Mouse (Mus musculus) CH12.LX (cell line): Measurements from ENCODE around the gene Hoxb7. TPM values are rescaled to one million over a fixed set of nuclear protein-coding genes. Genes with fewer than 3 reads are reported as not detected.

Experiments
- DNase-seq: peaks from one replicate; pipeline ENCODE4 v3.0.0-alpha.2; 2013; ENCODE audit errors: extremely low read depth
- H3K27ac ChIP-seq: 2 replicates; pipeline ENCODE4 v1.5.1; 2012; ENCODE audit warnings: low read depth, mild to moderate bottlenecking, control low read depth, moderate library complexity; ENCODE audit not compliant: insufficient read depth
- H3K27me3 ChIP-seq: replicated peaks from 2 replicates; pipeline ENCODE3; 2012; ENCODE audit warnings: inconsistent platforms
- H3K36me3 ChIP-seq, 2 experiments: replicated peaks in 1 of 2; 2 replicates each; pipeline versions ENCODE3 to v1.6.1; 2012; ENCODE audit warnings: inconsistent platforms in 1 of 2, low read length in 1 of 2, mild to moderate bottlenecking in 1 of 2, mixed read lengths in 1 of 2, moderate library complexity in 1 of 2; ENCODE audit not compliant: control insufficient read depth in 1 of 2, insufficient read depth in 1 of 2
- H3K4me1 ChIP-seq, 2 experiments: 2 replicates each; pipeline ENCODE4 v1.6.1; 2012; ENCODE audit warnings: inconsistent platforms in 1 of 2, moderate library complexity in 1 of 2; ENCODE audit not compliant: insufficient read depth in 2 of 2, control insufficient read depth in 1 of 2
- H3K4me2 ChIP-seq: 2 replicates; pipeline ENCODE4 v1.6.1; 2012; ENCODE audit warnings: low read depth, mild to moderate bottlenecking, control low read depth; ENCODE audit not compliant: poor library complexity, insufficient read depth, severe bottlenecking
- H3K4me3 ChIP-seq, 3 experiments: fragments of 150-350 bp in 1 of 3; sonication (generic) in 1 of 3; replicated peaks in 1 of 3; 2 replicates each; pipeline versions ENCODE3 to v1.5.1; 2011 to 2012; ENCODE audit warnings: low read depth in 2 of 3, low read length in 2 of 3, mild to moderate bottlenecking in 2 of 3, moderate library complexity in 2 of 3, control low read depth in 1 of 3, improper control_type of control experiment in 1 of 3, inconsistent platforms in 1 of 3, mixed read lengths in 1 of 3; ENCODE audit not compliant: poor library complexity in 1 of 3
- H3K79me2 ChIP-seq: replicated peaks from 2 replicates; pipeline ENCODE4 v1.6.1; 2012; ENCODE audit warnings: mild to moderate bottlenecking, moderate library complexity; ENCODE audit not compliant: control insufficient read depth, poor library complexity, insufficient read depth, severe bottlenecking; ENCODE audit errors: extremely low read depth
- H3K9ac ChIP-seq: 2 replicates; pipeline ENCODE4 v1.6.1; 2012; ENCODE audit warnings: low read depth, mild to moderate bottlenecking, control low read depth, moderate library complexity; ENCODE audit not compliant: insufficient read depth
- H3K9me3 ChIP-seq: replicated peaks from 2 replicates; pipeline ENCODE3; 2012; ENCODE audit warnings: low read length, inconsistent platforms, mixed read lengths
- BHLHE40 ChIP-seq: IDR thresholded peaks from 2 replicates; pipeline ENCODE4 v1.6.1; 2011; ENCODE audit warnings: mild to moderate bottlenecking, low read depth, low read length, improper control_type of control experiment
- CHD1 ChIP-seq: IDR thresholded peaks from 2 replicates; pipeline ENCODE4 v1.6.1; 2012; ENCODE audit warnings: low read depth, low read length, improper control_type of control experiment, inconsistent platforms
- CHD2 ChIP-seq: IDR thresholded peaks from 2 replicates; pipeline ENCODE4 v1.6.1; 2011; ENCODE audit warnings: low read length, improper control_type of control experiment
- E2F4 ChIP-seq: IDR thresholded peaks from 2 replicates; pipeline ENCODE4 v1.6.1; 2011; ENCODE audit warnings: low read depth, low read length, improper control_type of control experiment; ENCODE audit not compliant: insufficient replicate concordance
- ETS1 ChIP-seq: conservative IDR thresholded peaks from 2 replicates; pipeline ENCODE4 v1.6.1; 2012; ENCODE audit warnings: low read depth, mild to moderate bottlenecking, inconsistent platforms, low read length, improper control_type of control experiment, moderate library complexity
- GABPA ChIP-seq: IDR thresholded peaks from 2 replicates; pipeline ENCODE4 v1.6.1; 2012; ENCODE audit warnings: low read depth, low read length, improper control_type of control experiment, inconsistent platforms; ENCODE audit not compliant: insufficient replicate concordance
- IRF4 ChIP-seq: IDR thresholded peaks from 2 replicates; pipeline ENCODE4 v1.6.1; 2014; ENCODE audit warnings: low read depth, mild to moderate bottlenecking, inconsistent platforms, low read length, improper control_type of control experiment
- JUN ChIP-seq: IDR thresholded peaks from 2 replicates; pipeline ENCODE4 v1.6.1; 2011; ENCODE audit warnings: low read depth, mild to moderate bottlenecking, low read length, improper control_type of control experiment, moderate library complexity; ENCODE audit not compliant: insufficient read depth
- JUND ChIP-seq: conservative IDR thresholded peaks from 2 replicates; pipeline ENCODE4 v1.6.1; 2011; ENCODE audit warnings: low read depth, low read length, improper control_type of control experiment
- MAZ ChIP-seq: IDR thresholded peaks from 2 replicates; pipeline ENCODE4 v1.6.1; 2012; ENCODE audit warnings: low read depth, mild to moderate bottlenecking, inconsistent platforms, low read length, improper control_type of control experiment, moderate library complexity
- MEF2A ChIP-seq: IDR thresholded peaks from 2 replicates; pipeline ENCODE4 v1.6.1; 2014; ENCODE audit warnings: low read depth, mild to moderate bottlenecking, inconsistent platforms, low read length, improper control_type of control experiment, borderline replicate concordance
- MXI1 ChIP-seq: IDR thresholded peaks from 2 replicates; pipeline ENCODE4 v1.6.1; 2011; ENCODE audit warnings: mild to moderate bottlenecking, low read depth, low read length, improper control_type of control experiment
- NRF1 ChIP-seq: IDR thresholded peaks from 2 replicates; pipeline ENCODE4 v1.6.1; 2014; ENCODE audit warnings: low read depth, mild to moderate bottlenecking, inconsistent platforms, low read length, improper control_type of control experiment, moderate library complexity
- PAX5 ChIP-seq: IDR thresholded peaks from 2 replicates; pipeline ENCODE4 v1.6.1; 2012; ENCODE audit warnings: low read length, inconsistent platforms, mixed read lengths
- POLR2A ChIP-seq: IDR thresholded peaks from 2 replicates; pipeline ENCODE4 v1.6.1; 2011; ENCODE audit warnings: low read depth, mild to moderate bottlenecking, improper control_type of control experiment, low read length
- RCOR1 ChIP-seq: conservative IDR thresholded peaks from 2 replicates; pipeline ENCODE4 v1.6.1; 2012; ENCODE audit warnings: low read depth, mild to moderate bottlenecking, inconsistent platforms, low read length, improper control_type of control experiment
- TBP ChIP-seq: conservative IDR thresholded peaks from 2 replicates; pipeline ENCODE4 v1.6.1; 2011; ENCODE audit warnings: low read depth, low read length, improper control_type of control experiment
- USF1 ChIP-seq: IDR thresholded peaks from 2 replicates; pipeline ENCODE4 v1.6.1; 2014; ENCODE audit warnings: low read depth, mild to moderate bottlenecking, inconsistent platforms, low read length, improper control_type of control experiment
- ZKSCAN1 ChIP-seq: IDR thresholded peaks from 2 replicates; pipeline ENCODE4 v1.6.1; 2012; ENCODE audit warnings: low read depth, inconsistent platforms, low read length, improper control_type of control experiment, borderline replicate concordance
- ZMIZ1 ChIP-seq: IDR thresholded peaks from 2 replicates; pipeline ENCODE4 v1.6.1; 2012; ENCODE audit warnings: low read depth, mild to moderate bottlenecking, inconsistent platforms, low read length, improper control_type of control experiment
- dilution Hi-C: fragments of 300-500 bp; cut with MboI; formaldehyde crosslinking; loops from 2 replicates; pipeline ENCODE4 v1.14.3; 2020; ENCODE audit warnings: low sequenced_read_pairs; ENCODE audit not compliant: extremely low pct_unique_long_range_greater_than_20kb, extremely low pct_ligation_motif_present
- in situ Hi-C: fragments of 300-500 bp; cut with MboI; formaldehyde crosslinking; loops from 3 replicates; pipeline ENCODE4 v1.14.3; 2019; ENCODE audit warnings: low sequenced_read_pairs, low pct_ligation_motif_present, low pct_unique_long_range_greater_than_20kb, mixed read lengths
- polyA plus RNA-seq: library from polyadenylated mRNA; unstranded; fragments of >175 nt; gene quantifications from 2 replicates; pipeline ENCODE4 v1.2.1, GENCODE M21; 2012; ENCODE audit warnings: low read depth; ENCODE audit not compliant: insufficient read length
- total RNA-seq, 2 experiments: library from RNA; depleted of rRNA; stranded (reverse); fragments of 300-350 nt in 1 of 2; fragments of >200 nt in 1 of 2; gene quantifications; 2 replicates each; pipeline ENCODE4 v1.2.3; 2012 to 2014

Hoxb7 gene
- total and polyA plus RNA-seq, 3 experiments = not detected

DNA sequence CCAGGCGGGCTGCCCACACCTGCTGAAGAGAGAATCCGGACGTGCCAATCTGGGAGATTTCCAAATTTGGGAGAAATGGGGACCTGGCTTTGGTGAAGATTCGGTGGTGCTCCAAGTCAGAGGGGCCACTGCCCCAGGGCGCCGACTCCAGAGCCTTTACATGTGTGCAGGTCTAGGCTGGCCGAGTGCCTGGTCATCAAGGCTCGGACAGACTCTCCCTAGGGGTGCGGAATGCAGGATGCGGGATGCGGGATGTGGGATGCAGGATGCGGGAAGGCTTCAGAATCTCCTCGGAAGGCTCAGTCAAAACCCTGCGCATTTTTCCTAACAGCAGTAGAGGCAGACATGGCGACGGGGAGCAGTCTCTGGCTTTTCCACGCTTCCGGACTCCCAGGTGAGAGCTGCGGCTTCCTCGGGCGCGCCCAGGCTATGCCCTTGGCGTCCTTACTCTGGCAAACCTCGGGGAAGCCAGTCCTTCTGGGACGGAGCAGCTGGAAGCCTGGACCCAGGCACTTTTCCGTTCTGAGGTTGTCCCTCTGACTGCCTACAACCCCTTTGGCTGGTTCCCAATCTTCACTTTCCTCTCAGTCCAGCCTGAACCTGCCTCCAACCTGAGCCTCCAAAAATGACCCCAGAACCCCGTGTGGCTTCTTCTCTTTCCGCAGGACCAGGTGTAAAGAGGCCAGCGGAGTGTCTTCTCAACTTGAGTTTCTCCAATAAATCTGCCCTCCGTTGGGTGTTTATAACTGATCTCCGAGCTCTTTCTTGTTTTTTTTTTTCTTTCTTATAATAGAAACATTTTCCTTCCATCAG is 6.8 kb upstream of the Hoxb7 start:
- TF ChIP-seq ETS1 (no peak), RCOR1 (no peak), ZMIZ1 (no peak), MAZ (no peak), GABPA (no peak), ZKSCAN1 (no peak), E2F4 (no peak), CHD1 (no peak), BHLHE40 (no peak), MEF2A (no peak), CHD2 (no peak), MXI1 (no peak), USF1 (no peak), NRF1 (no peak), IRF4 (no peak), JUND (no peak), TBP (no peak), PAX5 (no peak), POLR2A (no peak), JUN (no peak)
- H3K9ac ChIP-seq = no peak overlapping the region

More for the DNA sequence above, 6.8 kb upstream of the Hoxb7 start:
- DNase-seq = no peak
- in situ Hi-C loops (no loop called here), dilution Hi-C loops (no loop called here)
- Histone ChIP-seq H3K4me2 (no peak overlapping the region), H3K9me3 (peaks cover 2% of the 10 kb centered on the region), H3K4me1 (peaks cover 3 to 5% of the 10 kb centered on the region in 2 experiments; a peak in 3 of 4 replicates), H3K27ac (no peak overlapping the region), H3K36me3 (no peaks in the 10 kb centered on the region), H3K4me3 (no peak overlapping the region), H3K27me3 (peaks cover 94% of the 10 kb centered on the region), H3K79me2 (no peaks in the 10 kb centered on the region)
